Mouse (Mus musculus) kidney, postnatal 0 days (tissue): ENCODE measurements around the gene Sorl1. TPM values are rescaled to one million over a fixed set of nuclear protein-coding genes. Genes with fewer than 3 reads are reported as not detected.

Experiments used
- ATAC-seq: fragments of 200-750 bp; cut with Nextera tagmentation; replicated peaks from 2 replicates; pipeline ENCODE4 v1.8.0; 2017; ENCODE audit warnings: low read depth, moderate number of reproducible peaks, moderate TSS enrichment, moderate library complexity; ENCODE audit not compliant: low FRiP score
- DNase-seq: peaks from one replicate; pipeline ENCODE4 v3.0.0-alpha.2; 2016; ENCODE audit warnings: low spot score
- H3K27ac ChIP-seq: fragments of 300-500 bp; sonication (generic); 2 replicates; pipeline ENCODE4 v1.5.1; 2014; ENCODE audit warnings: mild to moderate bottlenecking
- H3K27me3 ChIP-seq: fragments of 300-500 bp; sonication (generic); 2 replicates; pipeline ENCODE4 v1.6.1; 2014; ENCODE audit warnings: low read length, mixed read lengths; ENCODE audit not compliant: insufficient read depth
- H3K36me3 ChIP-seq: fragments of 300-500 bp; sonication (generic); 2 replicates; pipeline ENCODE4 v1.6.1; 2014; ENCODE audit warnings: low read length, mixed read lengths; ENCODE audit not compliant: insufficient read depth
- H3K4me1 ChIP-seq: fragments of 300-500 bp; sonication (generic); replicated peaks from 2 replicates; pipeline ENCODE4 v1.6.1; 2014; ENCODE audit warnings: antibody characterized with exemption, low read length, mixed read lengths; ENCODE audit not compliant: insufficient read depth
- H3K4me2 ChIP-seq: fragments of 300-500 bp; sonication (generic); 2 replicates; pipeline ENCODE4 v1.6.1; 2014; ENCODE audit warnings: mild to moderate bottlenecking, low read length, moderate library complexity, mixed read lengths
- H3K4me3 ChIP-seq: fragments of 300-500 bp; sonication (generic); replicated peaks from 2 replicates; pipeline ENCODE4 v1.5.1; 2014; ENCODE audit warnings: low read depth, low read length
- H3K9ac ChIP-seq: fragments of 300-500 bp; sonication (generic); 2 replicates; pipeline ENCODE4 v1.6.1; 2014; ENCODE audit warnings: low read depth, low read length
- H3K9me3 ChIP-seq: fragments of 300-500 bp; sonication (generic); replicated peaks from 2 replicates; pipeline ENCODE4 v1.6.1; 2016; ENCODE audit warnings: low read length, inconsistent platforms, mixed read lengths
- CTCF ChIP-seq: IDR thresholded peaks from 2 replicates; pipeline ENCODE4 v1.5.1; 2016; ENCODE audit warnings: antibody characterized with exemption, low read depth, mild to moderate bottlenecking, moderate library complexity
- WGBS: fragments of 180-500 bp; shearing (Covaris S2); extraction: QIAGEN DNeasy Blood & Tissue Kit; methylation state at CpG from one replicate; pipeline ENCODE4 v1.1.7; 2014; 5-methylcytosine and 5-hydroxymethylcytosine counted together
- polyA plus RNA-seq: library from polyadenylated mRNA; unstranded; fragments of >200 nt; fragmentation: Nextera tagmentation; extraction: Ambion mirVana; gene quantifications from 2 replicates; pipeline ENCODE4 v1.2.1, GENCODE M21; 2015

Gene Sorl1
- polyA plus RNA-seq, 1 experiment from 2014 or later = 11.1 TPM

- WGBS = 80% methylated on average over 5 of the region's 5 CpGs
- no peak for TF ChIP-seq CTCF
- Histone ChIP-seq H3K27ac (no peak overlapping the region), H3K36me3 (no peaks in the 10 kb centered on the region), H3K4me1 (no peaks in the 10 kb centered on the region), H3K4me2 (no peak overlapping the region), H3K9me3 (no peaks in the 10 kb centered on the region), H3K4me3 (no peak overlapping the region), H3K27me3 (no peaks in the 10 kb centered on the region), H3K9ac (no peak overlapping the region)
- no peak for DNase-seq
- no peak for ATAC-seq
Measured at GRCm38 (mm10) chr9:41993821-41994220, 130.3 kb downstream of the Sorl1 start.

DNA sequence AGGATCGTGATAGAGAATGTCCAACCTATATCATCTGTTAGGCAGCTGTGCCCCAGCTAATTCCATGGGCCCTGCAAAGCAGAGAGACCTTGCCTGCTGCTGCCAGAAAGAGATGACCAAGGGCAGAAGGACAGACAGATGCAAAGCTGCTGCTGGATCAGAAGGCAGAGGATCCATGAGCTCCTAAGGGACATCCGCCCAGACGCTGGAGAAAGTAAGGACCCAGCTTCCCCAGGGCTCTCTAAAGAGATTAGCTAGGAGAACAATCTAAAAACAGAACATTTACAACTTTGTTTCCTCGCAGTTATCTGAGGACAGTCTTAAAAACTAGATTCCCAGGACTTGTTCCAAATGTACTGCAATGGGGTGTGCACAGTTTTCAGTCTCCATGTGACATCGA is 131.3 kb downstream of the Sorl1 start:
- Histone ChIP-seq H3K27me3 (no peaks in the 10 kb centered on the region), H3K9ac (no peak overlapping the region), H3K27ac (no peak overlapping the region), H3K4me1 (no peaks in the 10 kb centered on the region), H3K36me3 (no peaks in the 10 kb centered on the region), H3K4me2 (no peak overlapping the region), H3K4me3 (no peak overlapping the region), H3K9me3 (no peaks in the 10 kb centered on the region)
- no peak for DNase-seq
- WGBS = 84% methylated on average over 5 of the region's 5 CpGs
- ATAC-seq = no peak
- TF ChIP-seq CTCF = no peak

GRCm38 (mm10) chr9:41985636-41986035 is 138.5 kb downstream of the Sorl1 start:
- H3K36me3 ChIP-seq = 0 out of 2 replicates have a peak, but pooled peaks cover 19% of the 10 kb centered on the region
- ATAC-seq = no peak
- H3K4me2 ChIP-seq = no peak overlapping the region
- no peak for DNase-seq
- H3K9ac ChIP-seq = no peak overlapping the region
- H3K4me1 ChIP-seq = peaks cover 3% of the 10 kb centered on the region; the same call in 1 of the 2 replicates
- no peak overlapping the region for H3K4me3 ChIP-seq
- H3K27me3 ChIP-seq = no peaks in the 10 kb centered on the region
- no peaks in the 10 kb centered on the region for H3K9me3 ChIP-seq
- H3K27ac ChIP-seq = no peak overlapping the region
- WGBS = 49% methylated on average over 5 of the region's 5 CpGs
- TF ChIP-seq CTCF = no peak

- ATAC-seq (no peak), DNase-seq (no peak)
- H3K4me1 ChIP-seq = peaks cover 3% of the 10 kb centered on the region; the same call in 1 of the 2 replicates
- no peaks in the 10 kb centered on the region for H3K9me3 ChIP-seq
- H3K9ac ChIP-seq = no peak overlapping the region
- no peak for TF ChIP-seq CTCF
- H3K4me2 ChIP-seq = no peak overlapping the region
- H3K4me3 ChIP-seq = no peak overlapping the region
- no peak overlapping the region for H3K27ac ChIP-seq
- 53% methylated on average over 9 of the region's 9 CpGs for WGBS
- H3K27me3 ChIP-seq = no peaks in the 10 kb centered on the region
- H3K36me3 ChIP-seq = 0 out of 2 replicates have a peak, but pooled peaks cover 19% of the 10 kb centered on the region
Measured at GRCm38 (mm10) chr9:41985052-41985451, 139.0 kb downstream of the Sorl1 start.

GRCm38 (mm10) chr9:41984306-41984705 is 139.8 kb downstream of the Sorl1 start:
- WGBS = 69% methylated on average over 11 of the region's 11 CpGs
- Histone ChIP-seq H3K4me1 (peaks cover 3% of the 10 kb centered on the region; the same call in 1 of the 2 replicates), H3K9me3 (no peaks in the 10 kb centered on the region), H3K4me3 (no peak overlapping the region), H3K27ac (no peak overlapping the region), H3K27me3 (no peaks in the 10 kb centered on the region), H3K36me3 (0 out of 2 replicates have a peak, but pooled peaks cover 19% of the 10 kb centered on the region), H3K4me2 (no peak overlapping the region), H3K9ac (no peak overlapping the region)
- no peak for DNase-seq
- ATAC-seq = no peak; the same call in 1 of the 2 replicates
- TF ChIP-seq CTCF = no peak

DNA sequence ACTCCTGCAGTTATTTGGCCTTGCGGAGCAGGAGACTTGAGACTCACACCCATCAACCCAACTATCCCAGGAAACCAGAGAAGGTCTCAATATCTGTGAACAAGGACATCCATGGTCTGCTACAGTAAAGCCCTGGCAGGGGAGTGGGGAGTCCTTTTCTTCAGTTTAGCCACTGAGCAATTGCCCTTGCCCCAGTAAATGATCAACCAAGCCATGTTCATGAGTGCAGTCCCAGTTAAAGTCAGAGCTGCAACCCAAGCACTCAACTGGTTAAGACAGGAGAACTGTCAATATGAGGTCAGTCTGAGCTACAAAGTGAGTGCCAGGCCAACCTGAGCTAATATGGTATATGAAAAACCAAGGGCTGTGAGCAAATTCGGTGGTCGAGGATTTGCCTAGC is 140.8 kb downstream of the Sorl1 start:
- Histone ChIP-seq H3K4me3 (no peak overlapping the region), H3K27me3 (no peaks in the 10 kb centered on the region), H3K36me3 (0 out of 2 replicates have a peak, but pooled peaks cover 24% of the 10 kb centered on the region), H3K4me2 (no peak overlapping the region), H3K9me3 (no peaks in the 10 kb centered on the region), H3K27ac (no peak overlapping the region), H3K9ac (no peak overlapping the region), H3K4me1 (peaks cover 3% of the 10 kb centered on the region; the same call in 1 of the 2 replicates)
- no peak for DNase-seq
- 91% methylated on average over 3 of the region's 3 CpGs for WGBS
- no peak for TF ChIP-seq CTCF
- no peak for ATAC-seq

GRCm38 (mm10) chr9:41982760-41983159 is 141.3 kb downstream of the Sorl1 start:
- H3K27ac ChIP-seq = no peak overlapping the region
- no peak for ATAC-seq
- H3K9me3 ChIP-seq = no peaks in the 10 kb centered on the region
- 0 out of 2 replicates have a peak, but pooled peaks cover 24% of the 10 kb centered on the region for H3K36me3 ChIP-seq
- H3K27me3 ChIP-seq = no peaks in the 10 kb centered on the region
- peaks cover 3% of the 10 kb centered on the region; the same call in 1 of the 2 replicates for H3K4me1 ChIP-seq
- H3K9ac ChIP-seq = no peak overlapping the region
- 71% methylated on average over 2 of the region's 2 CpGs for WGBS
- DNase-seq = no peak
- no peak overlapping the region for H3K4me3 ChIP-seq
- no peak overlapping the region for H3K4me2 ChIP-seq
- TF ChIP-seq CTCF = no peak
